Mouse (Mus musculus) MEL (cell line): ENCODE results near the gene Cc2d1a. TPM values are rescaled to one million over a fixed set of nuclear protein-coding genes. Genes with fewer than 3 reads are reported as not detected.

Experiments
- DNase-seq: peaks from one replicate; pipeline ENCODE4 v3.0.0; 2011; ENCODE audit warnings: low read depth, low spot score
- H3K27ac ChIP-seq: 2 replicates; pipeline ENCODE4 v1.5.1; 2012; ENCODE audit warnings: low read depth, mild to moderate bottlenecking, control low read depth, low read length, moderate library complexity; ENCODE audit not compliant: control insufficient read depth
- H3K27me3 ChIP-seq, 2 experiments: fragments of 150-350 bp in 1 of 2; sonication (generic) in 1 of 2; 2 replicates each; pipeline ENCODE4 v1.6.1; 2012; ENCODE audit warnings: low read length in 2 of 2, mild to moderate bottlenecking in 2 of 2, improper control_type of control experiment in 1 of 2, moderate library complexity in 1 of 2; ENCODE audit not compliant: insufficient read depth in 2 of 2, control insufficient read depth in 1 of 2
- H3K36me3 ChIP-seq, 2 experiments: 2 replicates each; pipeline ENCODE4 v1.6.1; 2012 to 2014; ENCODE audit warnings: low read length in 2 of 2, improper control_type of control experiment in 1 of 2, inconsistent platforms in 1 of 2, mild to moderate bottlenecking in 1 of 2; ENCODE audit not compliant: insufficient read depth in 2 of 2, control insufficient read depth in 1 of 2
- H3K4me1 ChIP-seq, 2 experiments: fragments of 150-350 bp in 1 of 2; sonication (generic) in 1 of 2; 2 replicates each; pipeline ENCODE4 v1.6.1; 2012; ENCODE audit warnings: low read length in 2 of 2, improper control_type of control experiment in 1 of 2, mild to moderate bottlenecking in 1 of 2; ENCODE audit not compliant: insufficient read depth in 2 of 2, control insufficient read depth in 1 of 2
- H3K4me3 ChIP-seq, 2 experiments: fragments of 150-350 bp in 1 of 2; sonication (generic) in 1 of 2; 2 replicates each; pipeline ENCODE4 v1.5.1; 2012; ENCODE audit warnings: low read depth in 2 of 2, low read length in 2 of 2, mild to moderate bottlenecking in 2 of 2, moderate library complexity in 2 of 2, control low read depth in 1 of 2, improper control_type of control experiment in 1 of 2; ENCODE audit not compliant: control insufficient read depth in 1 of 2, insufficient read depth in 1 of 2
- H3K79me2 ChIP-seq: 2 replicates; pipeline ENCODE4 v1.6.1; 2012; ENCODE audit warnings: mild to moderate bottlenecking, low read length, moderate library complexity; ENCODE audit not compliant: control insufficient read depth, poor library complexity, insufficient read depth
- H3K9ac ChIP-seq: 2 replicates; pipeline ENCODE4 v1.6.1; 2012; ENCODE audit warnings: low read depth, mild to moderate bottlenecking, control low read depth, low read length, moderate library complexity; ENCODE audit not compliant: control insufficient read depth, poor library complexity, severe bottlenecking
- H3K9me3 ChIP-seq: fragments of 150-350 bp; sonication (generic); replicated peaks from 2 replicates; pipeline ENCODE4 v1.6.1; 2012; ENCODE audit warnings: mild to moderate bottlenecking, low read length, improper control_type of control experiment, moderate library complexity; ENCODE audit not compliant: insufficient read depth
- BHLHE40 ChIP-seq: IDR thresholded peaks from 2 replicates; pipeline ENCODE4 v1.6.1; 2012; ENCODE audit warnings: low read depth, mild to moderate bottlenecking, inconsistent platforms, low read length, improper control_type of control experiment, borderline replicate concordance
- CHD2 ChIP-seq: IDR thresholded peaks from 2 replicates; pipeline ENCODE4 v1.6.1; 2011; ENCODE audit warnings: low read length, improper control_type of control experiment
- CTCF ChIP-seq, 3 experiments: IDR thresholded peaks in 2 of 3; conservative IDR thresholded peaks in 1 of 3; 2 replicates each; pipeline ENCODE4 v1.5.1; 2011 to 2012; ENCODE audit warnings: low read length in 3 of 3, low read depth in 2 of 3, mild to moderate bottlenecking in 2 of 3, improper control_type of control experiment in 1 of 3, inconsistent platforms in 1 of 3, mixed read lengths in 1 of 3, moderate library complexity in 1 of 3; ENCODE audit not compliant: control insufficient read depth in 1 of 3, insufficient read depth in 1 of 3, poor library complexity in 1 of 3, severe bottlenecking in 1 of 3
- E2F4 ChIP-seq: IDR thresholded peaks from 2 replicates; pipeline ENCODE4 v1.6.1; 2011; ENCODE audit warnings: low read depth, low read length, improper control_type of control experiment, borderline replicate concordance
- ELF1 ChIP-seq: IDR thresholded peaks from 2 replicates; pipeline ENCODE4 v1.6.1; 2014; ENCODE audit warnings: low read depth, mild to moderate bottlenecking, inconsistent platforms, low read length, improper control_type of control experiment, moderate library complexity
- EP300 ChIP-seq, 2 experiments: IDR thresholded peaks; 2 replicates each; pipeline ENCODE4 v1.6.1; 2011; ENCODE audit warnings: improper control_type of control experiment in 2 of 2, low read length in 2 of 2, low read depth in 1 of 2, mild to moderate bottlenecking in 1 of 2
- ETS1 ChIP-seq: IDR thresholded peaks from 2 replicates; pipeline ENCODE4 v1.6.1; 2012; ENCODE audit warnings: low read depth, mild to moderate bottlenecking, inconsistent platforms, low read length, improper control_type of control experiment, moderate library complexity
- GABPA ChIP-seq: IDR thresholded peaks from 2 replicates; pipeline ENCODE4 v1.6.1; 2012; ENCODE audit warnings: low read depth, mild to moderate bottlenecking, inconsistent platforms, low read length, improper control_type of control experiment, moderate library complexity
- GATA1 ChIP-seq: IDR thresholded peaks from 2 replicates; pipeline ENCODE4 v1.6.1; 2011; ENCODE audit warnings: low read depth, low read length, improper control_type of control experiment
- HCFC1 ChIP-seq: IDR thresholded peaks from 2 replicates; pipeline ENCODE4 v1.6.1; 2012; ENCODE audit warnings: low read depth, mild to moderate bottlenecking, inconsistent platforms, low read length, improper control_type of control experiment, moderate library complexity
- JUND ChIP-seq: IDR thresholded peaks from 2 replicates; pipeline ENCODE4 v1.6.1; 2011; ENCODE audit warnings: low read depth, mild to moderate bottlenecking, improper control_type of control experiment, low read length
- KAT2A ChIP-seq: conservative IDR thresholded peaks from 2 replicates; pipeline ENCODE4 v1.6.1; 2012; ENCODE audit warnings: low read depth, low read length, improper control_type of control experiment, inconsistent platforms
- MAZ ChIP-seq: IDR thresholded peaks from 2 replicates; pipeline ENCODE4 v1.6.1; 2012; ENCODE audit warnings: low read depth, mild to moderate bottlenecking, inconsistent platforms, low read length, improper control_type of control experiment
- MEF2A ChIP-seq: IDR thresholded peaks from 2 replicates; pipeline ENCODE4 v1.6.1; 2014; ENCODE audit warnings: low read depth, mild to moderate bottlenecking, inconsistent platforms, low read length, improper control_type of control experiment; ENCODE audit not compliant: poor library complexity, insufficient replicate concordance, severe bottlenecking; ENCODE audit errors: extremely low read depth
- MYB ChIP-seq: IDR thresholded peaks from 2 replicates; pipeline ENCODE4 v1.6.1; 2011; ENCODE audit warnings: mild to moderate bottlenecking, low read depth, low read length, improper control_type of control experiment
- MYC ChIP-seq: IDR thresholded peaks from 2 replicates; pipeline ENCODE4 v1.6.1; 2011; ENCODE audit warnings: low read depth, mild to moderate bottlenecking, low read length, improper control_type of control experiment, moderate library complexity
- NELFE ChIP-seq: IDR thresholded peaks from 2 replicates; pipeline ENCODE4 v1.6.1; 2011; ENCODE audit warnings: low read depth, low read length, improper control_type of control experiment
- POLR2A ChIP-seq, 2 experiments: IDR thresholded peaks; 2 replicates each; pipeline ENCODE4 v1.6.1; 2011 to 2012; ENCODE audit warnings: low read length in 2 of 2, mild to moderate bottlenecking in 2 of 2, control low read depth in 1 of 2, improper control_type of control experiment in 1 of 2, low read depth in 1 of 2, moderate library complexity in 1 of 2; ENCODE audit not compliant: control insufficient read depth in 1 of 2, insufficient read depth in 1 of 2, poor library complexity in 1 of 2
- POLR2AphosphoS2 ChIP-seq: IDR thresholded peaks from 2 replicates; pipeline ENCODE4 v1.6.1; 2011; ENCODE audit warnings: low read length, improper control_type of control experiment
- POLR2AphosphoS5 ChIP-seq: IDR thresholded peaks from 2 replicates; pipeline ENCODE4 v1.6.1; 2012; ENCODE audit warnings: low read depth, borderline replicate concordance, mild to moderate bottlenecking, inconsistent platforms, low read length, moderate library complexity, mixed read lengths
- RAD21 ChIP-seq: IDR thresholded peaks from 2 replicates; pipeline ENCODE4 v1.6.1; 2011; ENCODE audit warnings: mild to moderate bottlenecking, low read depth, low read length, improper control_type of control experiment
- RCOR1 ChIP-seq: IDR thresholded peaks from 2 replicates; pipeline ENCODE4 v1.6.1; 2012; ENCODE audit warnings: low read depth, mild to moderate bottlenecking, inconsistent platforms, low read length, improper control_type of control experiment
- SIN3A ChIP-seq: IDR thresholded peaks from 2 replicates; pipeline ENCODE4 v1.6.1; 2012; ENCODE audit warnings: low read length, improper control_type of control experiment, inconsistent platforms
- SMC3 ChIP-seq: IDR thresholded peaks from 2 replicates; pipeline ENCODE4 v1.6.1; 2011; ENCODE audit warnings: low read depth, low read length, improper control_type of control experiment
- TAL1 ChIP-seq: IDR thresholded peaks from 2 replicates; pipeline ENCODE4 v1.6.1; 2012; ENCODE audit warnings: mild to moderate bottlenecking, inconsistent platforms, low read length, moderate library complexity, mixed read lengths
- TBP ChIP-seq: IDR thresholded peaks from 2 replicates; pipeline ENCODE4 v1.8.0; 2011; ENCODE audit warnings: low read depth, low read length, improper control_type of control experiment
- TCF12 ChIP-seq: IDR thresholded peaks from 2 replicates; pipeline ENCODE4 v1.6.1; 2014; ENCODE audit warnings: low read depth, mild to moderate bottlenecking, inconsistent platforms, low read length, improper control_type of control experiment, moderate library complexity
- USF1 ChIP-seq: IDR thresholded peaks from 2 replicates; pipeline ENCODE4 v1.6.1; 2014; ENCODE audit warnings: low read depth, mild to moderate bottlenecking, inconsistent platforms, low read length, improper control_type of control experiment, moderate library complexity
- USF2 ChIP-seq, 2 experiments: IDR thresholded peaks; 2 replicates each; pipeline ENCODE4 v1.6.1; 2011 to 2012; ENCODE audit warnings: improper control_type of control experiment in 2 of 2, low read length in 2 of 2, borderline replicate concordance in 1 of 2, inconsistent platforms in 1 of 2, low read depth in 1 of 2, mild to moderate bottlenecking in 1 of 2; ENCODE audit not compliant: insufficient read depth in 1 of 2
- ZC3H11A ChIP-seq: IDR thresholded peaks from 2 replicates; pipeline ENCODE4 v1.6.1; 2012; ENCODE audit warnings: low read depth, mild to moderate bottlenecking, inconsistent platforms, low read length, improper control_type of control experiment
- ZKSCAN1 ChIP-seq: IDR thresholded peaks from 2 replicates; pipeline ENCODE4 v1.6.1; 2012; ENCODE audit warnings: low read depth, mild to moderate bottlenecking, inconsistent platforms, low read length, improper control_type of control experiment, moderate library complexity
- ZNF384 ChIP-seq: IDR thresholded peaks from 2 replicates; pipeline ENCODE4 v1.6.1; 2012; ENCODE audit warnings: low read depth, mild to moderate bottlenecking, inconsistent platforms, low read length, improper control_type of control experiment
- polyA plus RNA-seq, 2 experiments: library from polyadenylated mRNA; stranded (reverse) in 1 of 2; unstranded in 1 of 2; fragments of >175 nt in 1 of 2; fragments of >200 nt in 1 of 2; gene quantifications; 2 replicates each; pipeline versions ENCODE4 v1.2.1 to v1.2.4; 2012; ENCODE audit warnings: low replicate concordance in 2 of 2, low read depth in 1 of 2; ENCODE audit not compliant: insufficient read length in 2 of 2, insufficient read depth in 1 of 2, missing spikeins in 1 of 2
- total RNA-seq: library from RNA; depleted of rRNA; stranded (reverse); fragments of 300-350 nt; gene quantifications from 2 replicates; pipeline ENCODE4 v1.2.3, GENCODE M21; 2012

The Cc2d1a gene
- total and polyA plus RNA-seq, 3 experiments: 9.1 to 18.7 TPM; not detected in 1

- Histone ChIP-seq H3K27ac (peak overlapping the region; percentile 94), H3K36me3 (peaks cover 0 to 8% of the 10 kb centered on the region in 2 experiments; a peak in 2 of 4 replicates), H3K9ac (peak overlapping the region; percentile 76), H3K4me3 (peak overlapping the region; percentile 49 to 64), H3K4me1 (peaks cover 4 to 12% of the 10 kb centered on the region in 2 experiments), H3K79me2 (peaks cover 1% of the 10 kb centered on the region; the same call in 1 of the 2 replicates), H3K9me3 (no peaks in the 10 kb centered on the region), H3K27me3 (no peaks in the 10 kb centered on the region)
- TF ChIP-seq CTCF (IDR thresholded peaks at IDR 0.05 in 2 of 3, conservative IDR thresholded peaks at IDR 0.05 in 1 of 3; ENCODE audit: control insufficient read depth in 1 of 3, insufficient read depth in 1 of 3, low read depth in 2 of 3, low read length in 3 of 3, poor library complexity in 1 of 3, severe bottlenecking in 1 of 3): no peak
- peak; percentile 51; the same call in 1 of the 2 replicates for TF ChIP-seq TBP
- TF ChIP-seq POLR2A (IDR thresholded peaks at IDR 0.05; ENCODE audit: control insufficient read depth in 1 of 2, insufficient read depth in 1 of 2, low read depth in 1 of 2, low read length in 2 of 2, poor library complexity in 1 of 2): peak in 1 of 2 experiments; percentile 36; a peak in 1 of 4 replicates
- no peak for TF ChIP-seq GATA1
- TF ChIP-seq USF1: no peak
- TF ChIP-seq SIN3A: no peak
- TF ChIP-seq JUND: peak; percentile 85
- TF ChIP-seq POLR2AphosphoS2: no peak
- peak; percentile 9; the same call in 1 of the 2 replicates for TF ChIP-seq NELFE
- no peak for TF ChIP-seq ZNF384
- TF ChIP-seq CHD2: peak; percentile 18; the same call in 1 of the 2 replicates
- TF ChIP-seq ZKSCAN1: no peak
- TF ChIP-seq MAZ: peak; percentile 29; the same call in 1 of the 2 replicates
- TF ChIP-seq GABPA: no peak
- TF ChIP-seq ETS1: peak; percentile 87
- TF ChIP-seq EP300 (IDR thresholded peaks at IDR 0.05; ENCODE audit: low read depth in 1 of 2, low read length in 2 of 2): peak; percentile 55 to 64; a peak in 3 of 4 replicates
- TF ChIP-seq RAD21: no peak
- TF ChIP-seq TAL1: no peak
- TF ChIP-seq RCOR1: no peak
- TF ChIP-seq POLR2AphosphoS5: no peak
- TF ChIP-seq ZC3H11A: no peak
- no peak for TF ChIP-seq MEF2A
- TF ChIP-seq TCF12: no peak
- TF ChIP-seq E2F4: no peak
- TF ChIP-seq USF2 (IDR thresholded peaks at IDR 0.05; ENCODE audit: borderline replicate concordance in 1 of 2, insufficient read depth in 1 of 2, low read depth in 1 of 2, low read length in 2 of 2): no peak
- TF ChIP-seq MYB: no peak
- no peak for TF ChIP-seq KAT2A
- no peak for TF ChIP-seq BHLHE40
- no peak for TF ChIP-seq MYC
- no peak for TF ChIP-seq SMC3
- TF ChIP-seq ELF1: no peak
- no peak for TF ChIP-seq HCFC1
- DNase-seq: peak; percentile 86
These were observed 44.3 kb upstream of the Cc2d1a start for GRCm38 (mm10) chr8:84192023-84192422.
